Mouse (Mus musculus) hindbrain, embryonic 10.5 days (tissue): ENCODE measurements around the gene Vegfb. TPM values are rescaled to one million over a fixed set of nuclear protein-coding genes. Genes with fewer than 3 reads are reported as not detected.
"Not testable (repeated sequence)": the region's sequence is repeated elsewhere in the genome, so short reads cannot be mapped to it uniquely, and the experiment has no call there.

Experiments
- DNase-seq: peaks from one replicate; pipeline ENCODE4 v3.0.0-alpha.2; 2017; ENCODE audit warnings: low spot score
- H3K27ac ChIP-seq: fragments of 300-500 bp; sonication (generic); 2 replicates; pipeline ENCODE4 v1.5.1; 2016; ENCODE audit warnings: mild to moderate bottlenecking, moderate library complexity
- H3K27me3 ChIP-seq: fragments of 300-500 bp; sonication (generic); 2 replicates; pipeline ENCODE4 v1.6.1; 2016; ENCODE audit warnings: mild to moderate bottlenecking; ENCODE audit not compliant: poor library complexity, insufficient read depth, severe bottlenecking
- H3K36me3 ChIP-seq: fragments of 300-500 bp; sonication (generic); 2 replicates; pipeline ENCODE4 v1.6.1; 2016; ENCODE audit warnings: mild to moderate bottlenecking, moderate library complexity
- H3K4me1 ChIP-seq: fragments of 300-500 bp; sonication (generic); replicated peaks from 2 replicates; pipeline ENCODE4 v1.6.1; 2016; ENCODE audit warnings: mild to moderate bottlenecking
- H3K4me3 ChIP-seq: fragments of 300-500 bp; sonication (generic); 2 replicates; pipeline ENCODE4 v1.5.1; 2016; ENCODE audit warnings: mild to moderate bottlenecking, moderate library complexity
- H3K9me3 ChIP-seq: fragments of 300-500 bp; sonication (generic); 2 replicates; pipeline ENCODE4 v1.6.1; 2016; ENCODE audit warnings: mild to moderate bottlenecking, moderate library complexity
- WGBS: fragments of 180-500 bp; shearing (Covaris S2); methylation state at CpG from one replicate; pipeline ENCODE4 v1.1.7; 2016; 5-methylcytosine and 5-hydroxymethylcytosine counted together
- polyA plus RNA-seq: library from polyadenylated mRNA; unstranded; fragments of >200 nt; fragmentation: Nextera tagmentation; extraction: Ambion mirVana; gene quantifications from 2 replicates; pipeline ENCODE4 v1.2.1, GENCODE M21; 2016

Gene Vegfb
- polyA plus RNA-seq, 1 experiment from 2014 or later = 36.2 TPM

- no peak overlapping the region for H3K27ac ChIP-seq
- no peak overlapping the region for H3K4me3 ChIP-seq
- peaks cover 32% of the 10 kb centered on the region for H3K4me1 ChIP-seq
- WGBS = 93% methylated on average over 19 of the region's 19 CpGs
- no peaks in the 10 kb centered on the region for H3K9me3 ChIP-seq
- H3K36me3 ChIP-seq = peaks cover 43% of the 10 kb centered on the region
- H3K27me3 ChIP-seq = no peaks in the 10 kb centered on the region
- DNase-seq = no peak
Observed at GRCm38 (mm10) chr19:6999360-7000063, 12.1 kb upstream of the Vegfb start.

- Histone ChIP-seq H3K36me3 (peaks cover 43% of the 10 kb centered on the region), H3K4me1 (peaks cover 44% of the 10 kb centered on the region), H3K27ac (no peak overlapping the region), H3K4me3 (no peak overlapping the region), H3K27me3 (no peaks in the 10 kb centered on the region), H3K9me3 (no peaks in the 10 kb centered on the region)
- DNase-seq = no peak
- 84% methylated on average over 9 of the region's 9 CpGs for WGBS
Observed at GRCm38 (mm10) chr19:6997721-6998290, 10.4 kb upstream of the Vegfb start.

GRCm38 (mm10) chr19:6996006-6996405 is 8.6 kb upstream of the Vegfb start, which contains the start of the genes Nudt22 and Trpt1:
Nudt22 (minus strand) TSS chr19:6996117.
Trpt1 (plus strand) TSS chr19:6996131.
- no peaks in the 10 kb centered on the region for H3K9me3 ChIP-seq
- peaks cover 31% of the 10 kb centered on the region for H3K36me3 ChIP-seq
- H3K4me3 ChIP-seq = peak within 1 kb of the TSS; percentile 72
- WGBS = under 1% methylated on average over 24 of the region's 24 CpGs
- H3K27ac ChIP-seq = peak within 1 kb of the TSS; percentile 90
- H3K27me3 ChIP-seq = no peaks in the 10 kb centered on the region
- peaks cover 55% of the 10 kb centered on the region for H3K4me1 ChIP-seq
- peak; percentile 90 for DNase-seq

GRCm38 (mm10) chr19:6995255-6995991 is 8.0 kb upstream of the Vegfb start:
- no peak for DNase-seq
- Histone ChIP-seq H3K4me3 (peak overlapping the region; percentile 72), H3K27ac (peak overlapping the region; percentile 90), H3K4me1 (peaks cover 55% of the 10 kb centered on the region), H3K36me3 (peaks cover 28% of the 10 kb centered on the region), H3K9me3 (no peaks in the 10 kb centered on the region), H3K27me3 (no peaks in the 10 kb centered on the region)
- WGBS = 50% methylated on average over 21 of the region's 21 CpGs

GRCm38 (mm10) chr19:6994489-6994888 is 7.0 kb upstream of the Vegfb start:
- Histone ChIP-seq H3K27me3 (no peaks in the 10 kb centered on the region), H3K4me3 (no peak overlapping the region), H3K9me3 (no peaks in the 10 kb centered on the region), H3K4me1 (peaks cover 57% of the 10 kb centered on the region), H3K36me3 (peaks cover 18% of the 10 kb centered on the region), H3K27ac (no peak overlapping the region)
- no peak for DNase-seq
- WGBS = 86% methylated on average over 8 of the region's 8 CpGs

- H3K4me1 ChIP-seq = peaks cover 61% of the 10 kb centered on the region
- no peak overlapping the region for H3K4me3 ChIP-seq
- WGBS = 85% methylated on average over 8 of the region's 8 CpGs
Observed at GRCm38 (mm10) chr19:6994002-6994401, 6.6 kb upstream of the Vegfb start.

GRCm38 (mm10) chr19:6993011-6993770 is 5.7 kb upstream of the Vegfb start:
- Histone ChIP-seq H3K27me3 (no peaks in the 10 kb centered on the region), H3K9me3 (no peaks in the 10 kb centered on the region), H3K4me1 (peaks cover 64% of the 10 kb centered on the region), H3K4me3 (peak overlapping the region; percentile 69), H3K27ac (peak overlapping the region; percentile 89), H3K36me3 (peaks cover 9% of the 10 kb centered on the region)
- WGBS = 61% methylated on average over 14 of the region's 14 CpGs
- DNase-seq = no peak

More at GRCm38 (mm10) chr19:6994002-6994401, 6.6 kb upstream of the Vegfb start:
- Histone ChIP-seq H3K27ac (no peak overlapping the region), H3K9me3 (no peaks in the 10 kb centered on the region), H3K27me3 (no peaks in the 10 kb centered on the region), H3K36me3 (peaks cover 17% of the 10 kb centered on the region)
- no peak for DNase-seq

GRCm38 (mm10) chr19:6992011-6992858 is 4.8 kb upstream of the Vegfb start, which contains the start of gene Dnajc4:
Dnajc4 (minus strand) TSS chr19:6992572.
- peak within 1 kb of the TSS; percentile 89 for H3K27ac ChIP-seq
- peaks cover 71% of the 10 kb centered on the region for H3K4me1 ChIP-seq
- H3K27me3 ChIP-seq = no peaks in the 10 kb centered on the region
- WGBS = 3% methylated on average over 37 of the region's 37 CpGs
- peak within 1 kb of the TSS; percentile 69 for H3K4me3 ChIP-seq
- peak; percentile 98 for DNase-seq
- no peaks in the 10 kb centered on the region for H3K9me3 ChIP-seq
- H3K36me3 ChIP-seq = 0 out of 2 replicates have a peak, but pooled peaks cover 3% of the 10 kb centered on the region

GRCm38 (mm10) chr19:6991166-6991565 is 3.7 kb upstream of the Vegfb start:
- H3K27me3 ChIP-seq, H3K27ac ChIP-seq, H3K36me3 ChIP-seq, H3K4me3 ChIP-seq, DNase-seq, H3K9me3 ChIP-seq: not testable (repeated sequence)
- H3K4me1 ChIP-seq = peaks cover 72% of the 10 kb centered on the region
- WGBS = 94% methylated on average over 6 of the region's 6 CpGs

GRCm38 (mm10) chr19:6990712-6991111 is 3.3 kb upstream of the Vegfb start:
- WGBS = 92% methylated on average over 6 of the region's 6 CpGs
- no peaks in the 10 kb centered on the region for H3K27me3 ChIP-seq

GRCm38 (mm10) chr19:6989251-6989650 is 1.8 kb upstream of the Vegfb start:
- WGBS = 85% methylated on average over 8 of the region's 8 CpGs
- Histone ChIP-seq H3K4me1 (peaks cover 63% of the 10 kb centered on the region), H3K9me3 (no peaks in the 10 kb centered on the region), H3K27me3 (no peaks in the 10 kb centered on the region), H3K4me3 (no peak overlapping the region), H3K36me3 (peaks cover 21% of the 10 kb centered on the region), H3K27ac (no peak overlapping the region)
- no peak for DNase-seq

More at GRCm38 (mm10) chr19:6990712-6991111, 3.3 kb upstream of the Vegfb start:
- Histone ChIP-seq H3K27ac (no peak overlapping the region), H3K9me3 (no peaks in the 10 kb centered on the region), H3K36me3 (peaks cover 9% of the 10 kb centered on the region; the same call in 1 of the 2 replicates), H3K4me1 (peaks cover 72% of the 10 kb centered on the region), H3K4me3 (no peak overlapping the region)
- no peak for DNase-seq
